ENCODE assay signal across 8 mouse cellular contexts in the genomic region with DNA sequence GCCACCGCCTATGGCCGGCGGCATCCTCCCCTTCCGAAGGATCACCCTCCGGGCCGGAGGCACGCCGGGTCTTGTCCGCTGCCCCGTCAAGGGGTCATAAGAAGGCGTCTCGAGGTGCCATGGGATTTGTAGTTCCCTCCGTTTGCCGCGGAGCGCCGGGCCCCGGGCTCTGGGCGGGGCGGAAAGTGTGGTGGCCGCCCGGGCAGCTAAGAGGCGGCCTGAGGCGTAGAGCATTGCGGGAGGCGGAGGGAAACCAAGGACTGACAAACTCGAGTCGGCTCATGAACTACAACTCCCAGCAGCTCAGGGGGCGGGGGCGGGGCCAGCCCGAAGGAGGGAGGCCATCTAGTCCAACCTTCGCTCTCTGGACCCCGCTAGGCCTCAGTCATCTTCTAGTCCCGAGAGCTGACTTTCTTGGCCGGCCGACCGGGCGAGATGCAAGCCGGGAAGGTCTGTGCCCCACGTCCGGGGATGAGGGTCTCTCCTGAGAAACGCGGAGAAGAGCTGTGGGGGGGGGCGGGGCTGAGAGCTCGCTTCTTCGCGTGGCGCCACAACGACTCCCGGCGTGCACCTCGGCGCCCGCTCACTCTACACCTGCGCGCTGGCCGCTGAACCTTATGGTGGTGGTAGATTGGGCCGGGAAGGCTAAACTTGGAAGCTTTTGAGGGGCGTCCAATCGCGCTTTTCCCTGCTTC. TPM values are rescaled to one million over a fixed set of nuclear protein-coding genes. Genes with fewer than 3 reads are reported as not detected.
A peak's percentile ranks its signal among the peaks of the same experiment; 100 is the strongest.
DNase-seq lines count a peak whose midpoint lies in the region; ATAC-seq and TF ChIP-seq lines count a peak whose summit lies in the region.

A gene (minus strand): TSS at position 574 of the 695 bp plus-strand sequence.

- peak within 1 kb of the TSS; percentile 70 for H3K4me2 ChIP-seq in forebrain, embryonic 12.5 days
- peak within 1 kb of the TSS; percentile 77 for H3K4me2 ChIP-seq in heart, postnatal 0 days (ENCODE audit: low read depth, low read length)
- H3K4me2 ChIP-seq in liver, embryonic 16.5 days (ENCODE audit: low read depth, low read length), result peak within 1 kb of the TSS; percentile 75
- H3K4me2 ChIP-seq in neural tube, embryonic 13.5 days, result peak within 1 kb of the TSS; percentile 65

- WGBS in forebrain, embryonic 12.5 days, result under 1% methylated on average over 61 of the region's 61 CpGs
- WGBS in heart, postnatal 0 days, result under 1% methylated on average over 61 of the region's 61 CpGs
- WGBS in liver, embryonic 16.5 days (ENCODE audit: insufficient replicate concordance), result under 1% methylated on average over 61 of the region's 61 CpGs
- under 1% methylated on average over 61 of the region's 61 CpGs for WGBS in neural tube, embryonic 13.5 days

- H3K27me3 ChIP-seq in E14TG2a.4 (ENCODE audit: insufficient read depth, low read length), result no peaks in the 10 kb centered on the region
- no peaks in the 10 kb centered on the region for H3K27me3 ChIP-seq in forebrain, embryonic 12.5 days
- no peaks in the 10 kb centered on the region for H3K27me3 ChIP-seq in heart, postnatal 0 days (ENCODE audit: control insufficient read depth, insufficient read depth, low read length)
- H3K27me3 ChIP-seq in liver, embryonic 16.5 days (ENCODE audit: control insufficient read depth, insufficient read depth, low read depth, low read length), result no peaks in the 10 kb centered on the region
- no peaks in the 10 kb centered on the region for H3K27me3 ChIP-seq in neural tube, embryonic 13.5 days
- no peaks in the 10 kb centered on the region for H3K27me3 ChIP-seq in testis, adult 2 months (ENCODE audit: control insufficient read depth, insufficient read depth, low read length)

- DNase-seq in c-Kit-positive CD71-positive TER-119-positive erythroid progenitor cells, embryonic 14.5 days (ENCODE audit: low spot score), result peak; percentile 92
- peak; percentile 98 for DNase-seq in heart, postnatal 0 days (ENCODE audit: low spot score)
- DNase-seq in kidney, postnatal 4 days, result peak; percentile 90 to 95

- peak within 1 kb of the TSS; percentile 95 for H3K27ac ChIP-seq in forebrain, embryonic 12.5 days
- H3K27ac ChIP-seq in heart, postnatal 0 days (ENCODE audit: low read depth), result peak within 1 kb of the TSS; percentile 76
- peak within 1 kb of the TSS; percentile 82 for H3K27ac ChIP-seq in liver, embryonic 16.5 days (ENCODE audit: low read length)
- H3K27ac ChIP-seq in neural tube, embryonic 13.5 days (replicated peaks), result peak within 1 kb of the TSS; percentile 98
- H3K27ac ChIP-seq in testis, adult 2 months (ENCODE audit: control insufficient read depth, insufficient read depth, low read depth, low read length), result peak within 1 kb of the TSS; percentile 99

- H3K4me1 ChIP-seq in E14TG2a.4 (replicated peaks; ENCODE audit: low read depth, low read length), result peaks cover 16% of the 10 kb centered on the region
- peaks cover 16% of the 10 kb centered on the region for H3K4me1 ChIP-seq in forebrain, embryonic 12.5 days
- H3K4me1 ChIP-seq in heart, postnatal 0 days (ENCODE audit: control insufficient read depth, insufficient read depth), result peaks cover 9% of the 10 kb centered on the region
- peaks cover 11% of the 10 kb centered on the region for H3K4me1 ChIP-seq in liver, embryonic 16.5 days (ENCODE audit: control insufficient read depth, low read depth, low read length)
- H3K4me1 ChIP-seq in neural tube, embryonic 13.5 days (replicated peaks), result peaks cover 26% of the 10 kb centered on the region
- peaks cover 3% of the 10 kb centered on the region for H3K4me1 ChIP-seq in testis, adult 2 months (ENCODE audit: control insufficient read depth, insufficient read depth, low read length)

- H3K9ac ChIP-seq in forebrain, embryonic 12.5 days, result peak within 1 kb of the TSS; percentile 78
- peak within 1 kb of the TSS; percentile 65 for H3K9ac ChIP-seq in heart, postnatal 0 days (replicated peaks; ENCODE audit: low read depth, low read length)
- peak within 1 kb of the TSS; percentile 76 for H3K9ac ChIP-seq in liver, embryonic 16.5 days (ENCODE audit: low read depth, low read length)
- H3K9ac ChIP-seq in neural tube, embryonic 13.5 days, result peak within 1 kb of the TSS; percentile 76

- no peak for TF ChIP-seq CTCF in E14TG2a.4 (conservative IDR thresholded peaks at IDR 0.05; ENCODE audit: low read length)
- TF ChIP-seq CTCF in heart, postnatal 0 days (IDR thresholded peaks at IDR 0.05; ENCODE audit: low read depth), result no peak
- TF ChIP-seq CTCF in testis, adult 2 months (IDR thresholded peaks at IDR 0.05; ENCODE audit: control insufficient read depth, insufficient read depth, insufficient replicate concordance, low read depth, low read length), result no peak

- peaks cover 8% of the 10 kb centered on the region for H3K36me3 ChIP-seq in E14TG2a.4 (ENCODE audit: insufficient read depth, low read length)
- H3K36me3 ChIP-seq in forebrain, embryonic 12.5 days (replicated peaks), result peaks cover 8% of the 10 kb centered on the region; the same call in 1 of the 2 replicates
- H3K36me3 ChIP-seq in heart, postnatal 0 days (replicated peaks; ENCODE audit: control insufficient read depth, insufficient read depth, low read length), result no peaks in the 10 kb centered on the region
- no peaks in the 10 kb centered on the region for H3K36me3 ChIP-seq in liver, embryonic 16.5 days (ENCODE audit: control insufficient read depth, insufficient read depth)
- H3K36me3 ChIP-seq in neural tube, embryonic 13.5 days, result peaks cover 8% of the 10 kb centered on the region; the same call in 1 of the 2 replicates
- H3K36me3 ChIP-seq in testis, adult 2 months (ENCODE audit: control insufficient read depth, insufficient read depth, low read length), result no peaks in the 10 kb centered on the region

- H3K4me3 ChIP-seq in E14TG2a.4 (replicated peaks; ENCODE audit: low read length), result peak within 1 kb of the TSS; percentile 100
- H3K4me3 ChIP-seq in forebrain, embryonic 12.5 days (replicated peaks), result peak within 1 kb of the TSS; percentile 86
- H3K4me3 ChIP-seq in heart, postnatal 0 days (ENCODE audit: low read depth, low read length), result peak within 1 kb of the TSS; percentile 94
- H3K4me3 ChIP-seq in liver, embryonic 16.5 days (ENCODE audit: low read depth, low read length), result peak within 1 kb of the TSS; percentile 85
- H3K4me3 ChIP-seq in neural tube, embryonic 13.5 days, result peak within 1 kb of the TSS; percentile 76
- peak within 1 kb of the TSS; percentile 97 for H3K4me3 ChIP-seq in testis, adult 2 months (ENCODE audit: control insufficient read depth, low read depth, low read length)

- TF ChIP-seq POLR2A in testis, adult 2 months (IDR thresholded peaks at IDR 0.05; ENCODE audit: control insufficient read depth, low read depth, low read length), result peak; percentile 75

- TF ChIP-seq EP300 in heart, postnatal 0 days (IDR thresholded peaks at IDR 0.05; ENCODE audit: low read depth), result 0 out of 2 replicates have a peak, but pooled peaks have one; percentile 32

- peaks cover 35% of the 10 kb centered on the region for H3K9me3 ChIP-seq in E14TG2a.4 (ENCODE audit: low read length)
- H3K9me3 ChIP-seq in forebrain, embryonic 12.5 days, result 0 out of 2 replicates have a peak, but pooled peaks cover 3% of the 10 kb centered on the region
- H3K9me3 ChIP-seq in heart, postnatal 0 days (replicated peaks; ENCODE audit: control insufficient read depth, low read length), result 0 out of 2 replicates have a peak, but pooled peaks cover 3% of the 10 kb centered on the region
- peaks cover 2% of the 10 kb centered on the region; the same call in 1 of the 2 replicates for H3K9me3 ChIP-seq in liver, embryonic 16.5 days (replicated peaks; ENCODE audit: control insufficient read depth, low read length)
- 0 out of 2 replicates have a peak, but pooled peaks cover 1% of the 10 kb centered on the region for H3K9me3 ChIP-seq in neural tube, embryonic 13.5 days

- peak; percentile 96 for ATAC-seq in forebrain, embryonic 12.5 days (ENCODE audit: low FRiP score)
- ATAC-seq in heart, postnatal 0 days (ENCODE audit: insufficient read depth, low read depth), result peak; percentile 96
- ATAC-seq in liver, embryonic 16.5 days (ENCODE audit: low read depth), result peak; percentile 96
- peak; percentile 96 for ATAC-seq in neural tube, embryonic 13.5 days (ENCODE audit: low read depth)

RNA-seq across cellular contexts. Expression of the gene that starts here (rescaled TPM):
- 16.2 and 16.6 TPM in 2 replicates for polyA plus RNA-seq in forebrain, embryonic 12.5 days (2016; fragmentation: Nextera tagmentation; extraction: Ambion mirVana)
- total RNA-seq in heart, postnatal 0 days (2014; rRNA removed; ENCODE audit: low replicate concordance), result 22.7 and 25.3 TPM in 2 replicates
- polyA plus RNA-seq in heart, postnatal 0 days (2015; fragmentation: Nextera tagmentation; extraction: Ambion mirVana), result 6.5 and 7.7 TPM in 2 replicates
- 3.8 and 4.0 TPM in 2 replicates for polyA plus RNA-seq in liver, embryonic 16.5 days (2015; fragmentation: Nextera tagmentation; extraction: Ambion mirVana)
- polyA plus RNA-seq in neural tube, embryonic 13.5 days (2015; fragmentation: Nextera tagmentation; extraction: Ambion mirVana), result 11.4 and 12.4 TPM in 2 replicates
- polyA plus RNA-seq in testis, adult 2 months (2012; rRNA removed), result 66.1 and 69.6 TPM in 2 replicates

Comparison
In these comparisons a context has a peak if more than half of its experiments do, and no peak if none do; other contexts are left out.
1. Peak in every context shown above with its lines: DNase-seq, ATAC-seq, H3K4me3 ChIP-seq and H3K27ac ChIP-seq.